Mouse (Mus musculus) cerebellum, postnatal 4 days (tissue): ENCODE measurements at regions not wholly inside any gene's neighbourhood (a gene's known extent, or its start where the extent isn't known, plus 50 kb on each side); places are given as distances from the start of the nearest gene placed in this dataset.

Source experiments
- DNase-seq, 2 experiments: peaks; one replicate each; pipeline ENCODE4 v3.0.0; 2022; ENCODE audit warnings: low spot score in 2 of 2, mixed read lengths in 1 of 2

GRCm38 (mm10) chr7:40052255-40052654 is 534.7 kb downstream of the Zfp619 start:
- no peak for DNase-seq

GRCm38 (mm10) chr7:40058836-40059235 is 541.3 kb downstream of the Zfp619 start:
- no peak for DNase-seq

- no peak for DNase-seq
These were observed 547.1 kb downstream of the Zfp619 start for GRCm38 (mm10) chr7:40064631-40065030.

GRCm38 (mm10) chr7:40065526-40065925 is 548.0 kb downstream of the Zfp619 start:
- no peak for DNase-seq

GRCm38 (mm10) chr7:40067378-40067777 is 549.8 kb downstream of the Zfp619 start:
- DNase-seq: no peak

- DNase-seq: no peak
These were observed 553.7 kb downstream of the Zfp619 start for GRCm38 (mm10) chr7:40071313-40071712.

- DNase-seq: no peak
These were observed 554.9 kb downstream of the Zfp619 start for GRCm38 (mm10) chr7:40072478-40072877.

GRCm38 (mm10) chr7:40086236-40086635 is 568.7 kb downstream of the Zfp619 start:
- DNase-seq: peak in 1 of 2 experiments; percentile 7

- no peak for DNase-seq
These were observed 579.5 kb downstream of the Zfp619 start for GRCm38 (mm10) chr7:40097094-40097493.

- DNase-seq: no peak
These were observed 585.7 kb downstream of the Zfp619 start for GRCm38 (mm10) chr7:40103057-40103945.

- peak in 1 of 2 experiments; percentile 2 for DNase-seq
These were observed 625.3 kb downstream of the Zfp619 start for GRCm38 (mm10) chr7:40142906-40143305.

GRCm38 (mm10) chr7:40144431-40144830 is 626.9 kb downstream of the Zfp619 start:
- no peak for DNase-seq

- no peak for DNase-seq
These were observed 660.0 kb downstream of the Zfp619 start for GRCm38 (mm10) chr7:40177570-40177969.

- DNase-seq: no peak
These were observed 677.8 kb downstream of the Zfp619 start for GRCm38 (mm10) chr7:40195366-40195765.

GRCm38 (mm10) chr7:40202615-40203014 is 685.0 kb downstream of the Zfp619 start:
- DNase-seq: no peak

GRCm38 (mm10) chr7:40211956-40212355 is 686.2 kb upstream of the Vstm2b start:
- DNase-seq: no peak

GRCm38 (mm10) chr7:40212576-40212975 is 685.6 kb upstream of the Vstm2b start:
- no peak for DNase-seq

- DNase-seq: no peak
These were observed 684.5 kb upstream of the Vstm2b start for GRCm38 (mm10) chr7:40213646-40214045.

- no peak for DNase-seq
These were observed 683.7 kb upstream of the Vstm2b start for GRCm38 (mm10) chr7:40214395-40214794.

GRCm38 (mm10) chr7:40215271-40215670 is 682.9 kb upstream of the Vstm2b start:
- no peak for DNase-seq

GRCm38 (mm10) chr7:40220549-40220948 is 677.6 kb upstream of the Vstm2b start:
- no peak for DNase-seq

GRCm38 (mm10) chr7:40245188-40245587 is 652.9 kb upstream of the Vstm2b start:
- no peak for DNase-seq

GRCm38 (mm10) chr7:40248521-40248920 is 649.6 kb upstream of the Vstm2b start:
- DNase-seq: no peak

GRCm38 (mm10) chr7:40253486-40253885 is 644.6 kb upstream of the Vstm2b start:
- DNase-seq: no peak
